Mouse (Mus musculus): ENCODE data around the gene Atp5g3. TPM values are rescaled to one million over a fixed set of nuclear protein-coding genes. Genes with fewer than 3 reads are reported as not detected.

Atp5g3 gene
- polyA plus RNA-seq, 1 experiment from 2014 or later = 886 TPM

DNA sequence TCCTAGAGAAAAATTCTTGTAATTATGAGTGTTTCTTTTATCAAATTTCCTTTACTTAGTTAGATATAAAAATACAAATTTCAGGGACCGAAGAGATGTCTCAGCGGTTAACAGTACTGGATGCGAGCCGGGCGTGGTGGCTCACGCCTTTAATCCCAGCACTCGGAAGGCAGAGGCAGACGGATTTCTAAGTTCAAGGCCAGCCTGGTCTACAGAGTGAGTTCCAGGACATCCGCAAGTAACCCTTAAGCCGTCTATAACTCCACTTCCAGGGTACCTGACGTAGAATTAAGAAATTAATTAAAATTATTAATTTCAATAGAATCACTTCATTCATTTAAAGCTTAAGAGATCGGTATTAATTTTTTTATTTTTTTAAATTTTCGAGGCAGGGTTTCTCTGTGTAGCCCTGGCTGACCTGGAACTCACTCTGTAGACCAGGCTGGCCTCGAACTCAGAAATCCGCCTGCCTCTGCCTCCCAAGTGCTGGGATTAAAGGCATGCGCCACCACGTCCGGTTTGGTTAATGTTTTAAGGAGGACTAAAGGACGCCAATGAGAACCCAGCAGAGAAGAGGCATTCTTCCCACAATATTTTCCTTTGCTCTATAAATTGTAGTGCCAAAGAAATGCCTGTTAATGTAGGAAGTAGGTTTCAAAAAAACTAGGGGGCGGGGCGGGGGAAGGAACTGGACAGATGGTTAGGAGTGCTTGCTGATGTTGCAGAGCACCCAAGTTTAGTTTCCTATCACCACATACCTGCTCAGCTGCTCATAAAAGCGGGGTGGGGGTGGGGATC lies 17.5 kb downstream of the Atp5g3 start:
- Histone ChIP-seq H3K4me1 (peaks cover 22% of the 10 kb centered on the region), H3K9ac (replicated peaks) (peak overlapping the region; percentile 78), H3K4me3 (peak overlapping the region; percentile 97), H3K9me3 (no peaks in the 10 kb centered on the region), H3K4me2 (replicated peaks) (peak overlapping the region; percentile 53), H3K27me3 (no peaks in the 10 kb centered on the region), H3K27ac (replicated peaks) (peak overlapping the region; percentile 96), H3K36me3 (no peaks in the 10 kb centered on the region)
- WGBS = 66% methylated on average over 22 of the region's 22 CpGs
- no peak for ATAC-seq (replicated peaks)

DNA sequence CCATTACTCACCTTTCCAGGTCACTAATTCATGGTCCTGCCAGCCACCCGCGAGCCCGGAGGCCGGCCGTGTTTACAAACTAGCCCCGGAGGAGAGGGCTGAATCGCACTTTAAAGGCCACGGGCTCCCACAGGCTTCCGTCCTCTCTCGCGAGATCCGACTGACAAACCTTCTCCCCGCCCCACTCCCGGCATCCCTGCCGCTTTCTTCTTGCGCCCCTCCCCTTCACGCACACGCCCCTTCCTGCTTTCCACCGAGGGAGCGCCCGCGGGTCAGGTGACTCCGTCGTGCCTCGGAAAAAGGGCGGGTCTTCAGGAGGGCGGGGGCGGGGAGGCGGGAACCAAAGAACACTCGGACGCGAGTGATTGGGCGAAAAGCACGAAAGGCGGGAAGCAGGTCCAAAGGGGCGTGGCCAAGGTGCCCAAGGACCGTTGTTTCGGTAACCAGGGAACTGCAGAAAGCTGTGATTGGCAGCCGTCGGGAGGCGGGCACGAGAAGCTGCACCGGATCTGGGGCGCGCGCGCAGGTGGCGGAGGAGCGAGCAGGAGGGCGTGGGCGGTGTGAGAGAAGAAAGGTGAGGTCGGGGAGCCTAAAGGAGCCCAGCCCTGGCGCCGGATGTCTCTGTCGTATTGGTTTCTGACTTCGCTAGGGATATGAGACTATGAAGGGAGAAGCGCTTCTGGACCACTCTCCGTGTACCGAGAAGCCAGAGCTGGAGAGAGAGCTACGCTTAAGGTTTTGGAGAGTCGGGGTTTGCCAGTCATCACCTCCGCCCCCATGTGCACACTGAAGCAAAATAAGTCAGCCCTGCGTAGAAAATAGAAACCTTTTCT lies 18.4 kb downstream of the Atp5g3 start, which contains the start of gene Atf2:
Gene Atf2 (minus strand): TSS at position 176 of the 833 bp plus-strand sequence.
- Histone ChIP-seq H3K27ac (replicated peaks) (peak within 1 kb of the TSS; percentile 96), H3K9me3 (no peaks in the 10 kb centered on the region), H3K4me3 (peak within 1 kb of the TSS; percentile 97), H3K4me1 (peaks cover 22% of the 10 kb centered on the region), H3K27me3 (no peaks in the 10 kb centered on the region), H3K4me2 (replicated peaks) (peak within 1 kb of the TSS; percentile 64), H3K9ac (replicated peaks) (peak within 1 kb of the TSS; percentile 99), H3K36me3 (no peaks in the 10 kb centered on the region)
- under 1% methylated on average over 63 of the region's 63 CpGs for WGBS
- ATAC-seq (replicated peaks) = peak; percentile 97

DNA sequence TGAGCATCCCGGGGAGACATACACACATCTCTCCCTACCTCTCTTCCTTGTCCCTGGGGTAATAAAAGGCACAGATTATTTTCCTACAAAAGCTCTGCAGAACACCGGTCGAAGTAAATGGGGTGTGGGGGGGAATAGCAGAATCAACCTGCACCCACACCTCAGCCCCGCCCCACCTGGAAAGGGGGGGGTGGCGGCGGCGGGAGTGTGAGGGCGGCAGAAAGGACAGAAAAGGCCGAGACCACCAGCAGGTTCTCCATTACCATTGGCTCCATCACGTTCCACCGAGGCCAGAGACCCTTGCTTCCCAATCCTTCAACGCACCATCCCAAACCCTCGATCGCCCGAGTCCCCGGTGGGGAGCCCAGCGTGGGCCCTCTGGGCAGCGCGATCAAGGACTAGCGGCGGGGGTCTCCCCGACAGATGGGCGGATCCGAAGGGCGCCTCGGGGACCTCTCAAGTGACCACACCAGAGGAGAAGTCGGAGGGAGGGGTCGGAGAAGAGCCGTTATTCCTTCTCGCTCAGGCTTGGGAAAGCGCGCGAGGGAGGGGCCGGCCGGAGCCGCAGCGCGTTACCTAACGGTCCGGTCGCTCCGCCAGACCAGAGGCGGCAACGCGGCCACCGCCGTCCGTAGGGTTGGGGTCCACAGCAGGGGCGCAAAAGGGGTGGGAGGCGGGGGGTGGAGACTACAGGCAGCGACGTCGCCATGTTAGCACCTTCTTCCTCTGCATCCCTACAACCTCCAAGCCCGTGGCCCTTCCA lies 19.2 kb downstream of the Atp5g3 start:
- Histone ChIP-seq H3K27ac (replicated peaks) (peak overlapping the region; percentile 94), H3K4me3 (peak overlapping the region; percentile 97), H3K36me3 (no peaks in the 10 kb centered on the region), H3K9me3 (no peaks in the 10 kb centered on the region), H3K4me1 (peaks cover 22% of the 10 kb centered on the region), H3K9ac (replicated peaks) (peak overlapping the region; percentile 99), H3K4me2 (replicated peaks) (peak overlapping the region; percentile 64), H3K27me3 (no peaks in the 10 kb centered on the region)
- ATAC-seq (replicated peaks) = no peak; the same call in none of the 2 replicates
- WGBS = under 1% methylated on average over 54 of the region's 54 CpGs

- WGBS = 75% methylated on average over 2 of the region's 2 CpGs
- peaks cover 12% of the 10 kb centered on the region for H3K4me1 ChIP-seq
- H3K9me3 ChIP-seq = no peaks in the 10 kb centered on the region
- no peak for ATAC-seq (replicated peaks)
- no peak overlapping the region for H3K4me3 ChIP-seq
- H3K27ac ChIP-seq (replicated peaks) = no peak overlapping the region
- H3K9ac ChIP-seq (replicated peaks) = no peak overlapping the region
- no peaks in the 10 kb centered on the region for H3K27me3 ChIP-seq
- H3K4me2 ChIP-seq (replicated peaks) = no peak overlapping the region
- H3K36me3 ChIP-seq = no peaks in the 10 kb centered on the region
These were observed 25.1 kb downstream of the Atp5g3 start for GRCm38 (mm10) chr2:73885997-73886396.

GRCm38 (mm10) chr2:73877891-73878290 lies 33.2 kb downstream of the Atp5g3 start:
- 91% methylated on average over 2 of the region's 2 CpGs for WGBS
- H3K9ac ChIP-seq (replicated peaks) = no peak overlapping the region
- peaks cover 11% of the 10 kb centered on the region for H3K36me3 ChIP-seq
- no peak overlapping the region for H3K4me3 ChIP-seq
- no peaks in the 10 kb centered on the region for H3K9me3 ChIP-seq
- H3K27me3 ChIP-seq = no peaks in the 10 kb centered on the region
- H3K4me2 ChIP-seq (replicated peaks) = no peak overlapping the region
- no peak for ATAC-seq (replicated peaks)
- no peak overlapping the region for H3K27ac ChIP-seq (replicated peaks)
- H3K4me1 ChIP-seq = no peaks in the 10 kb centered on the region

GRCm38 (mm10) chr2:73867764-73868487 lies 43.2 kb downstream of the Atp5g3 start:
- no peak overlapping the region for H3K4me3 ChIP-seq
- no peak overlapping the region for H3K9ac ChIP-seq (replicated peaks)
- 75% methylated on average over 16 of the region's 16 CpGs for WGBS
- H3K27ac ChIP-seq (replicated peaks) = no peak overlapping the region
- H3K9me3 ChIP-seq = no peaks in the 10 kb centered on the region
- no peaks in the 10 kb centered on the region for H3K4me1 ChIP-seq
- ATAC-seq (replicated peaks) = no peak
- no peak overlapping the region for H3K4me2 ChIP-seq (replicated peaks)
- peaks cover 6% of the 10 kb centered on the region for H3K36me3 ChIP-seq
- no peaks in the 10 kb centered on the region for H3K27me3 ChIP-seq

- Histone ChIP-seq H3K36me3 (no peaks in the 10 kb centered on the region), H3K4me1 (no peaks in the 10 kb centered on the region), H3K9ac (replicated peaks) (no peak overlapping the region), H3K9me3 (no peaks in the 10 kb centered on the region), H3K27me3 (no peaks in the 10 kb centered on the region), H3K27ac (replicated peaks) (no peak overlapping the region), H3K4me3 (no peak overlapping the region), H3K4me2 (replicated peaks) (no peak overlapping the region)
- ATAC-seq (replicated peaks) = no peak
- 92% methylated on average over 4 of the region's 4 CpGs for WGBS
These were observed 51.0 kb downstream of the Atp5g3 start for GRCm38 (mm10) chr2:73860046-73860624.

Other genes starting within 250 kb of the Atp5g3 start
- 87.9 and 94.9 TPM in 2 replicates for gene Chn1, start 136.0 kb downstream of the Atp5g3 start, polyA plus RNA-seq (2015; fragmentation: Nextera tagmentation; extraction: Ambion mirVana)
- 110 and 113 TPM in 2 replicates for gene Atf2, start 18.7 kb downstream of the Atp5g3 start, polyA plus RNA-seq (2015; fragmentation: Nextera tagmentation; extraction: Ambion mirVana)